Mouse (Mus musculus): ENCODE data around the gene Dock4.

Gene Dock4

GRCm38 (mm10) chr12:40659689-40660088, 213.9 kb downstream of the Dock4 start:
- no peak for DNase-seq

- DNase-seq = no peak
These were observed 223.7 kb downstream of the Dock4 start for GRCm38 (mm10) chr12:40669460-40669859.

- DNase-seq = peak; percentile 7 to 38
These were observed 225.0 kb downstream of the Dock4 start for GRCm38 (mm10) chr12:40670766-40671165.

- DNase-seq = peak; percentile 6 to 22
These were observed 234.0 kb downstream of the Dock4 start for GRCm38 (mm10) chr12:40679713-40680112.

- DNase-seq = peak; percentile 58 to 59
These were observed 234.8 kb downstream of the Dock4 start for GRCm38 (mm10) chr12:40680551-40680950.

GRCm38 (mm10) chr12:40691444-40691843, 245.7 kb downstream of the Dock4 start:
- DNase-seq = no peak

- DNase-seq = no peak
These were observed 248.4 kb downstream of the Dock4 start for GRCm38 (mm10) chr12:40694082-40694721.

- DNase-seq = no peak
These were observed 252.6 kb downstream of the Dock4 start for GRCm38 (mm10) chr12:40698330-40698729.

- DNase-seq = no peak
These were observed 256.6 kb downstream of the Dock4 start for GRCm38 (mm10) chr12:40702233-40702792.

GRCm38 (mm10) chr12:40704296-40704695, 258.5 kb downstream of the Dock4 start:
- no peak for DNase-seq

GRCm38 (mm10) chr12:40707108-40707507, 261.4 kb downstream of the Dock4 start:
- no peak for DNase-seq

- DNase-seq = no peak
These were observed 263.3 kb downstream of the Dock4 start for GRCm38 (mm10) chr12:40709094-40709493.

- DNase-seq = no peak
These were observed 266.5 kb downstream of the Dock4 start for GRCm38 (mm10) chr12:40712235-40712634.

- DNase-seq = no peak
These were observed 268.5 kb downstream of the Dock4 start for GRCm38 (mm10) chr12:40714288-40714687.

- peak in 1 of 2 experiments; percentile 48 for DNase-seq
These were observed 269.4 kb downstream of the Dock4 start for GRCm38 (mm10) chr12:40715174-40715573.

GRCm38 (mm10) chr12:40728373-40728772, 282.6 kb downstream of the Dock4 start:
- DNase-seq = no peak

- no peak for DNase-seq
These were observed 285.0 kb downstream of the Dock4 start for GRCm38 (mm10) chr12:40730756-40731155.

- DNase-seq = no peak
These were observed 299.7 kb downstream of the Dock4 start for GRCm38 (mm10) chr12:40745501-40745900.

GRCm38 (mm10) chr12:40746081-40746480, 300.3 kb downstream of the Dock4 start:
- no peak for DNase-seq

- DNase-seq = no peak
These were observed 313.5 kb downstream of the Dock4 start for GRCm38 (mm10) chr12:40759281-40759680.

GRCm38 (mm10) chr12:40767258-40767816, 321.6 kb downstream of the Dock4 start:
- DNase-seq = no peak

- DNase-seq = no peak
These were observed 327.3 kb downstream of the Dock4 start for GRCm38 (mm10) chr12:40773091-40773490.

- DNase-seq = no peak
These were observed 335.8 kb downstream of the Dock4 start for GRCm38 (mm10) chr12:40781554-40781953.

GRCm38 (mm10) chr12:40788621-40789111, 342.9 kb downstream of the Dock4 start:
- DNase-seq = no peak

All from cerebellum, postnatal 14 days (tissue).